Mouse (Mus musculus): ENCODE measurements around the gene Pdcd1. TPM values are rescaled to one million over a fixed set of nuclear protein-coding genes. Genes with fewer than 3 reads are reported as not detected.
"Not testable (repeated sequence)": the region's sequence is repeated elsewhere in the genome, so short reads cannot be mapped to it uniquely, and the experiment has no call there.

Pdcd1 gene
- total RNA-seq, 2 experiments from 2014 or later, result not detected

DNA sequence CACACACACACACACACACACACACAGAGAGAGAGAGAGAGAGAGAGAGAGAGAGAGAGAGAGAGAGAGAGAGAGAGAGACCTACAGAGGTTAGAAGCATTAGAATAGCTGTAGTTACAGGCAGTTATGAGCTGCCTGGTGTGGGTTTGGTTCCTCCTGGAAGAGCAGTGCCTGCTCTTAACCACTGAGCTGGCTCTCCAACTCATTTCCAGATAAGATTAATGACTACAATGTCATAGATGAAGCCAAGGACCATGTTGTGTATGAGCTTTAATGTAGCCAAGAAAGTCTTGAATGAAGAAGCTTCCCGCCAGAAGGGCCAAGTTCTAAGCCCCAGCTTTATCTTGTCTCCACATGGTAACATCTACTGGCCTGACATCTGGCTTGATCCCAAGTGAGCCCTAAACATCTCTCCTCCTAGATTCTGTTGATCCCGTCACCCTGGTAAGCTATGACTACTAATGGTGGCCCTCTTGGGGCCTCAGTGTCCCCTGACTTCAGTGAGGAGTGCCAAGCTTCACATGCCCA lies 19.2 kb downstream of the Pdcd1 start:
- no peak for DNase-seq (ENCODE audit: low spot score)

DNA sequence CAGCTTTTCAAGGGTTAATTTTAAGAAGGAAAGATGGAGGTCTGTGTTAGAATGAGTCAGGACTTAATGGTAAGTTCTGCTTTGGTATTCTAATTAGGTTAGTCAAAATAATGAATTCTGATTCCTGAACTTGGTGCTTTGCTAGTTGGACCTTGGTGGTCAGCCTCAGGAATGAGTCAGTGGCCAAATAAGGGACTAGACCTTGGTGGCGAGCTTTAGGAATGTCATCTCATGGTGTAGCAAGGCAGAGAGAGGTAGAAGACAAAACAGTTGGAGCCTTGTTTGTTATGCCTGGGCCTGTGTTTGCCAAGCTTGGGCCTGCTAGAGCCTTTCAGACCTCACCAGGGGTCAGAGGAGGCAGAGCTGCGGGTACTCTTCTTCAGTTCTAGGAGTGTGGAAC lies 23.6 kb downstream of the Pdcd1 start:
- no peak for DNase-seq (ENCODE audit: low spot score)

DNA sequence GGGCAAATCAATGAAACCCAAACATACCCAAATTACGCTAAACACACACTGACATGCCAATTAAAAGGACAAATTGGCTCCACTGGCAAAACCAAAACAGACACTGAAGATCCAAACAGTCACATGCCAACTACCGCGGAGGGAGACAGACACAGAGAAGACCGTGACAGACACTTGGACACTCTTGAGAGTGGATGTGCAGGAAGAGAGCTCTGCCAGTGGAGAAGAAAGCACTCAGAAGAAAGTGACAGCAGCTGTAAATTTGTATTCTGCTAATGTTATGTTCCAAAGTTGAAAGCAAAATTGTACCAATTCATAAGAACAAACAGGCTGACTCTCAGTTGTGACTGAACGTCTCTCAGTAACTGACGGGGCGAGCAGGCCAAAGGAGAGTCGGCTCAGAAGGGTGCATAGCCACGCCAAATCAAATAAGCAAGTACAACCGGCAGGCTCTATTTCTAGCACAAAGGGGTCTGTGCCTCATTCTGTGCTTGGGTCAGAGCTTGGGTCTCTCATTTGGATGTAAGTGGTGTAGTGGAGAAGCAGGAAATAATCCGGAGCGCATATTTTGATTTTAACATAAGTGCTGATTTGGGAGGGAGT lies 24.7 kb downstream of the Pdcd1 start:
- DNase-seq (ENCODE audit: low spot score), result no peak

DNA sequence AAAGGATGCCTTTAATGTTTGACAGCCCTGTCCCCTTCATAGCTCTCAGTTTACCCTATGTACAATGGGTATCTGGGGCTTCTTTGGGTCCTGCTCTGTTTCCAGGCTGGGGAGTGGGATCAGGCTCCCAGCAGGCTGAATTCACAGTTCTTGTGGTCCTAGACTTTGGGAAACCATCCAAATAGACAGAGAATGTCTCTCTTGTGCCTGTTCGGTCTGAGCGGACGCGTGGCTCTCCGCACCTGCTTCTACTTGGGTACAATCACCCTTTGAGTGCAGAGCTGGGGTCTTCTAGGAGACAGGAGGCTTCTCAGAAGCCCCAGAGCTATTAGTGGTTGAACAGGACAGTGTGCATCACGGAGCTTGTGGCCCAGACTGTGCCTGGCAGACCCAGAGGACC lies 32.2 kb downstream of the Pdcd1 start, which contains the start of gene Neu4:
TSS of gene Neu4 (plus strand) at position 301 of the 400 bp plus-strand sequence.
- no peak for DNase-seq (ENCODE audit: low spot score)

DNA sequence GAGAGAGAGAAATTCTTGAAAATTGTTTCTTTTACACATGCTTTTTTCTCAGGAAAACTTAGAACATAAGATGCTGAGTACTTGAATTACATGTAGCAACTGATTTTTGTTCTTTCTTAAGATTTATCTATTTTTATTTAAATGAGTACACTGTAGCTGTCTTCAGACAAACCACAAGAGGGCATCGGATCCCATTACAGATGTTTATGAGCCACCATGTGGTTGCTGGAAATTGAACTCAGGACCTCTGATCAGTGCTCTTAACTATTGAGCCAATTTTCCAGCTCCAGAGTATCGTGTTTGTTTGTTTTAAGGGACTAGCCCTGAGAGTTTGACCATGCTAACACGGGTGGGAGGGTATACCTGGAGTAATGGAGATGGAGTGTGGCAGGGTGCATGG lies 40.7 kb downstream of the Pdcd1 start:
- DNase-seq (ENCODE audit: low spot score), result no peak

DNA sequence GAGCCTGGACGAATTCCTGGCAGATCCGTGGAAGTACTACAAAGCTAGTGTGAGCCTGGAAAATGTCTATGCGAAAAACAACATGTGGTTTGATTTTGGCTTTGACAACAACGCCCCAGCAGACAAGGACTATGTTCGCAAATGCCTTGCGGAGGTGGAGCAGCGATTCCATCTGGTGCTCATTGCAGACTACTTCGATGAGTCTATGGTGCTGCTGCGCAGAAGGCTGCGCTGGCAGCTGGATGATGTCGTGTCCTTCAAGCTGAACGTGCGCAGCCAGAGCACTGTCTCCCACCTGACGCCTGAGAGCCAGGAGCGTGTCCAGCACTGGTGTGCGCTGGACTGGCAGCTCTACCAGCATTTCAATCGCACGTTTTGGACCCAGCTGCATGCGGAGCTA lies 43.5 kb downstream of the Pdcd1 start:
- not testable (repeated sequence) for DNase-seq (ENCODE audit: low spot score)

DNA sequence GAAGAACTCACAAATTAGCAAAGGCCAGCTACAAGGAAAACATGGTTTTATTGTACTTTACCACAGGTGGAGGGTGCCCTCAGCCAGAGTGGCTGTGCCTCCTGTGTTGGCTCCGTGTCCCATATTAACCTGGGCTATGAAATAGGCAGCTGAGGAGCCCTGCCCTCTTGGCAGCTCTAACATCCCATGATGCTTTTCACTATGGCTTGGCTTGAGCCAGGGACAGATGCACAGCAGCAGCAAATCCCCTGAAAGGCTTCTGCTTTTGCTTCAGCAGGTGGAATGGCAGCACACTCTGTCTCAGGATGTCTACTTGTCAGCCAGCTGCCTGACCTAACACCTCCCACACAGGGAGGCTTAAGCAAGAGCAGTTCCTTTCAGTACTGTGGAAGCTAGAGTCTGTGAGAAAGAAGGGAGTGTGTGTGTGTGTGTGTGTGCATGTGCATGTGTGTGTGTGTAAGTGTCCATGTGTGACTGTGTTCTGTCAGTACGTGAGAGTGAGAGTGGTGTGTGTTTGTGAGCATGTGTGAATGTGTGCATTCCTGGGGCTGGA lies 46.3 kb downstream of the Pdcd1 start:
- not testable (repeated sequence) for DNase-seq (ENCODE audit: low spot score)

DNA sequence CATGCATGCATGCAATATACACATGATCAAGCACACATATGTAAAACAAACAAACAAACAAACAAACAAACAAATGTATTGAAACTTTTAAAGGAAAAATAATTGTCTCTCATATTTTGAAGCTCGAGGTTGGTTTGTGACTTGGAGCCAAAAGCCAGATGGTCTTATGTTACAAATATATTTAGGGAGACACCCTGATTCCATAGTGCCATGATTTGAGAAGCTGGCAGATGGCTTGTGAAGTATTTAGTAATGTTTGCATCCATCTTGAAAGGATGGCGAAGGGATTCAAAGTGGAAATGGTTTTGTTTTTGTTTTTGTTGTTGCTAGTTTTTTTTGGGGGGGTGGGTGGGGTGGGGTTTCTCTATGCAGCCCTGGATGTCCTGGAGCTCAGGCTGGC lies 51.3 kb downstream of the Pdcd1 start:
- no peak for DNase-seq (ENCODE audit: low spot score)

DNA sequence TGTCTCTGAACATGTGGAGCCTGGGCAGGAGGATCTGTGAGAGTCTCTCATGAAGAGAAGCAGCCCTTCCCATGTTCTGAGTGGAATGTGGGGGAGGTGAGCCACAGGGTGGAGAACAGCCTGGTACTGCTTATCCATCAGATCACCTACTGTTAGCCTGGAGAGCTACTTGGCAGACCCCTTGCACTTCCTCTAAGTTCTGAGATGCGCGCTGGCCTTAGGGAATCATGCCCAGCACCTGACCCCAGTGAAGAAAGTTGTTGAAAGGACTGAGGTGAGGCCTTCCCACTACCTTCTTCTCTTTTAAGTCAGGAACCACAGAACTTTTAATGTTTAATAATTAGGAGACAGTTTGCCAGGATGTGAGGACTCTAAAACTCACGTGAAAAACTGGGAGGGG lies 60.9 kb downstream of the Pdcd1 start:
- DNase-seq (ENCODE audit: low spot score), result not testable (repeated sequence)

DNA sequence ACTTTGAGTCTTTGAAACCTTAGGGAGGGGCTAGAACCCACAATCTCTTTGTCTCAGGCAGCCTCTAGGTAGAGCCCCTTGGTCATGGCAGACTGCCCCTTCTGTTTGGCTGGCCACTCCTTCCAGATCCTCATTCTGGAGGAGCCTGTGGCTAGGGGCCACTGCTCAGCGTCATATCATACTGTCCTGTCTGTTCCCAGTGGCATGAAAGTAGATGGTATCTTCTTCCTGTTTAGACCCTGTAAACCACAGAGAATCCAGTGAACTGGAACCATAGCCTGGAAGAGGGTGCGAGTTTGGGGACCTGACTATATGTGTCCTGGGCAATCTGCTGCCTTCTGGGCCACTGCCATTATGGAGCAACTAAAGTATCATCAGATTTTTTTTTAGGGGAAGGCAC lies 61.3 kb downstream of the Pdcd1 start:
- DNase-seq (ENCODE audit: low spot score), result not testable (repeated sequence)

DNA sequence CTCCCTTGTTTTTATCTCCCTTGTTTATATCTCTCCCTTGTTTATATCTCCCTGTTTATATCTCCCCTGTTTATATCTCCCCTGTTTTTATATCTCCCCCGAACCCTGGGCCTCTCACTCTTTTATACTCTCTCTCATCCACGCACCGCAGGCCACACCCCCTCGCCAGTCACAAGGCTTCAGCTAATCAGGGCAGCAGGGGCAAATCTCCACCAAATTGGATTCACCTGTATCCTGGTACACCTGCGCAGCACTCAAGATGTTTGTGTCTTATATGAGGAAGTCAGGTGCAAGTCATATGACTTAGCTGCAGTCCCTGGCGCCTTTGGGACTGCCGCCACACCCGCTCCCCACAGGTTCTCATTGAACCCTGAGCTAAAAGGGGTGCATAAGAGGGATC lies 62.1 kb downstream of the Pdcd1 start, which contains the start of gene Gal3st2c:
TSS of gene Gal3st2c (plus strand) at position 301 of the 400 bp plus-strand sequence.
- not testable (repeated sequence) for DNase-seq (ENCODE audit: low spot score)

DNA sequence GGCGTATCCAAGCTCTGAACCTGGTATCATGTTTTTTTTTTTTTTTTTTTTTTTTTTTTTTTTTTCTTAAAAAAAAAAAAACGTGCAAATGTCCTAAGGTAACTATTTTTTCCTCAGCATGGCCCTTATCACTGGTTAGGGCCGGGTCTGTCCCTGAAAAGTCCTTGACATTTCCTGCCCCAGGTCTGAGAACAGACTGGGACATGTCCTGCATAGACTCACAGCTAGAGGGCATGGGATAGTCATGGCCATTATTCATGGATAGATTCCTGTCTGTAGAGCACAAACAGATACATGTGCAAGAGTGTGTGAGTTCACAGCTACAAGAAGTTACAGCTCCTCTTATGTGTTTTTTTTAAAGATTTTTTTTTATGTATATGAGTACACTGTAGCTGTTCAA lies 63.6 kb downstream of the Pdcd1 start:
- DNase-seq (ENCODE audit: low spot score), result no peak

Other genes with a start within 250 kb of the Pdcd1 start
- 1 to 10 TPM; 4.5 to 5.1 TPM for gene Ing5, start 248.6 kb downstream of the Pdcd1 start, total RNA-seq (2021)
- 10 to 100 TPM; 19.4 to 23.4 TPM for gene D2hgdh, start 227.6 kb downstream of the Pdcd1 start, total RNA-seq (2021)
- gene Gal3st2, start 191.2 kb downstream of the Pdcd1 start, total RNA-seq (2021), result not detected
- not detected for gene Gal3st2b, start 134.2 kb downstream of the Pdcd1 start, total RNA-seq (2021)
- gene Gal3st2c, start 62.0 kb downstream of the Pdcd1 start, total RNA-seq (2021), result under 1 TPM in 1 of 2 experiments, not detected in 1; 0.02 TPM
- gene Neu4, start 32.1 kb downstream of the Pdcd1 start, total RNA-seq (2021), result not detected